21 mouse cellular contexts compared by ENCODE assay signal in the genomic region with DNA sequence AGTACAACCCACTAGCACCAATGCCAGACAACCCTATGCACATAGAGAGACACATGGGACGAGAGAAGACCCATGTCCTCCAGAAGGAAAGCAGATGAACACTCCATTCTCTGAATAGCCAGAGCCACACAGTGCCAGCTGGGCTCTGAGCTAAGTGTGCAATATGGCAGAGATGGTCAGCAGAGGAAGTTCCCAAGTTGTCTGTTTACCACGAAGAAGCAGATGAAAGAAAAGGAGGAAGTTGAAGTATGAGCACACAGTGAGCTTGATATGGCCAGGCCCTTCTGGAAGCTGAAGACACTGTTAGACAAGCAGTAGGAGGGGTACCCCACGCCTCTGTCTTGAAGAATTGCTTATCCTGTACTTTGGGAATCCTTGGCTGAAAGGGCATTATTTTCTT.
DNase-seq lines count a peak whose midpoint lies in the region; ATAC-seq lines count a peak whose summit lies in the region.
"Had no signal": no experiment of that assay in that cellular context is flagged by ENCODE, and none has a peak within 500 bp of the region (broad histone marks: within the 10 kb centered on the region; RNA-seq: fewer than 3 reads in every experiment).

No protein-coding gene starts in this region.

- no peaks in the 10 kb centered on the region; the same call in 1 of the 2 replicates for H3K36me3 ChIP-seq in liver, embryonic 16.5 days (ENCODE audit: control insufficient read depth, insufficient read depth)
- no peaks in the 10 kb centered on the region for H3K36me3 ChIP-seq in liver, embryonic 11.5 days (ENCODE audit: control insufficient read depth, insufficient read depth, low read length)
- H3K36me3 ChIP-seq: embryonic facial prominence, embryonic 13.5 days; G1E; heart, embryonic 13.5 days; hindbrain, embryonic 10.5 days; kidney, embryonic 15.5 days; limb, embryonic 13.5 days; lung, embryonic 15.5 days had no signal

- no peak overlapping the region for H3K4me3 ChIP-seq in liver, embryonic 16.5 days (ENCODE audit: low read depth, low read length)
- H3K4me3 ChIP-seq in liver, embryonic 11.5 days (ENCODE audit: low read depth, low read length) = no peak overlapping the region
- H3K4me3 ChIP-seq: embryonic facial prominence, embryonic 13.5 days; heart, embryonic 13.5 days; hindbrain, embryonic 10.5 days; kidney, embryonic 15.5 days; limb, embryonic 13.5 days; lung, embryonic 15.5 days had no signal

- no peaks in the 10 kb centered on the region for H3K27me3 ChIP-seq in liver, embryonic 16.5 days (ENCODE audit: control insufficient read depth, insufficient read depth, low read depth, low read length)
- H3K27me3 ChIP-seq in liver, embryonic 11.5 days (replicated peaks; ENCODE audit: control insufficient read depth, insufficient read depth, low read length) = no peaks in the 10 kb centered on the region
- H3K27me3 ChIP-seq: embryonic facial prominence, embryonic 13.5 days; heart, embryonic 13.5 days; kidney, embryonic 15.5 days; limb, embryonic 13.5 days; lung, embryonic 15.5 days had no signal

- H3K4me2 ChIP-seq in liver, embryonic 16.5 days (ENCODE audit: low read depth, low read length) = no peak overlapping the region
- H3K4me2 ChIP-seq in liver, embryonic 11.5 days = no peak overlapping the region
- H3K4me2 ChIP-seq: embryonic facial prominence, embryonic 13.5 days; heart, embryonic 13.5 days; kidney, embryonic 15.5 days; limb, embryonic 13.5 days; lung, embryonic 15.5 days had no signal

- H3K4me1 ChIP-seq in liver, embryonic 16.5 days (ENCODE audit: control insufficient read depth, low read depth, low read length) = no peaks in the 10 kb centered on the region
- no peaks in the 10 kb centered on the region for H3K4me1 ChIP-seq in liver, embryonic 11.5 days (replicated peaks; ENCODE audit: control insufficient read depth, insufficient read depth, low read length)
- H3K4me1 ChIP-seq: hindbrain, embryonic 10.5 days; kidney, embryonic 15.5 days had no signal

- peak; percentile 37; the same call in 1 of the 2 replicates for ATAC-seq in liver, embryonic 16.5 days (ENCODE audit: low read depth)
- ATAC-seq in liver, embryonic 11.5 days (replicated peaks; ENCODE audit: low FRiP score) = no peak
- peak; percentile 99 for ATAC-seq in megakaryocyte progenitor cell, adult 5-6 weeks (replicated peaks; ENCODE audit: poor library complexity)
- ATAC-seq: inflammation-experienced regulatory T-cells, adult 6 months had no signal

- no peak for DNase-seq in liver, embryonic 11.5 days (ENCODE audit: low spot score)
- DNase-seq in 416B (ENCODE audit: low read depth) (peak; percentile 80), adipocyte (ENCODE audit: low spot score) (peak; percentile 50)
- no peak for DNase-seq in urinary bladder, postnatal 4 days (ENCODE audit: low spot score in 2 of 2)
- no peak for DNase-seq in adrenal gland, adult 2 months
- DNase-seq: cerebellum, adult 11 months; gastrocnemius, postnatal 25 days; midbrain, embryonic 14.5 days; right cerebral cortex, postnatal 4 days; thymus, postnatal 14 days had no signal

- H3K9me3 ChIP-seq in liver, embryonic 16.5 days (replicated peaks; ENCODE audit: control insufficient read depth, low read length) = no peaks in the 10 kb centered on the region
- H3K9me3 ChIP-seq in liver, embryonic 11.5 days (ENCODE audit: control insufficient read depth, low read length) = no peaks in the 10 kb centered on the region
- H3K9me3 ChIP-seq: embryonic facial prominence, embryonic 13.5 days; G1E; heart, embryonic 13.5 days; hindbrain, embryonic 10.5 days; kidney, embryonic 15.5 days; limb, embryonic 13.5 days; lung, embryonic 15.5 days had no signal

- 20% methylated on average over 3 of the region's 3 CpGs for WGBS in liver, embryonic 16.5 days (ENCODE audit: insufficient replicate concordance)
- 44% methylated on average over 3 of the region's 3 CpGs for WGBS in liver, embryonic 11.5 days

- no peak overlapping the region for H3K27ac ChIP-seq in liver, embryonic 16.5 days (ENCODE audit: low read length)
- no peak overlapping the region for H3K27ac ChIP-seq in liver, embryonic 11.5 days (ENCODE audit: low read depth, low read length)
- H3K27ac ChIP-seq: embryonic facial prominence, embryonic 13.5 days; heart, embryonic 13.5 days; hindbrain, embryonic 10.5 days; kidney, embryonic 15.5 days; limb, embryonic 13.5 days; lung, embryonic 15.5 days; stomach, postnatal 0 days had no signal

- no peak overlapping the region for H3K9ac ChIP-seq in liver, embryonic 16.5 days (ENCODE audit: low read depth, low read length)
- no peak overlapping the region for H3K9ac ChIP-seq in liver, embryonic 11.5 days (ENCODE audit: low read depth, low read length)
- H3K9ac ChIP-seq: embryonic facial prominence, embryonic 13.5 days; heart, embryonic 13.5 days; kidney, embryonic 15.5 days; limb, embryonic 13.5 days; lung, embryonic 15.5 days had no signal

Comparison
In these comparisons a context has a peak if more than half of its experiments do, and no peak if none do; other contexts are left out.
1. DNase-seq: peak in 416B (single experiment) and adipocyte (single experiment); none in liver, embryonic 11.5 days (single experiment), urinary bladder, postnatal 4 days (0 of 2) and adrenal gland, adult 2 months (single experiment).